Mouse (Mus musculus) megakaryocyte, embryonic 14.5 days (primary cell): ENCODE data around the gene Kctd6.

Experiments
- FLI1 ChIP-seq: IDR thresholded peaks from 2 replicates; pipeline ENCODE4 v1.6.1; 2012; ENCODE audit warnings: low read length, inconsistent platforms, mixed read lengths
- GATA1 ChIP-seq: IDR thresholded peaks from 3 replicates; pipeline ENCODE4 v1.6.1; 2012; ENCODE audit warnings: mixed read lengths, low read length, inconsistent platforms, borderline replicate concordance

- TF ChIP-seq FLI1, result no peak
- no peak for TF ChIP-seq GATA1
These were observed 613 bp downstream of the Kctd6 start for GRCm38 (mm10) chr14:8214299-8215207.
